Mouse (Mus musculus) gastrocnemius, postnatal 36 days (tissue): ENCODE measurements around the gene Lhx5. TPM values are rescaled to one million over a fixed set of nuclear protein-coding genes. Genes with fewer than 3 reads are reported as not detected.

ENCODE experiments used
- DNase-seq, 2 experiments: peaks; one replicate each; pipeline ENCODE4 v3.0.0; 2022
- intact Hi-C: fragments of 180-260 bp; cut with DNase I; formaldehyde crosslinking; loops from one replicate; pipeline ENCODE4 v1.15.1; 2025
- total RNA-seq, 2 experiments: library from RNA; stranded (reverse); gene quantifications; 2 replicates each; pipeline ENCODE4 v1.2.3; 2021

Gene Lhx5
- total RNA-seq, 2 experiments from 2014 or later, result not detected

- intact Hi-C loops, result no loop called here
- DNase-seq, result no peak
These were observed 27.6 kb downstream of the Lhx5 start for GRCm38 (mm10) chr5:120459133-120459532.

- intact Hi-C loops, result no loop called here
- no peak for DNase-seq
These were observed 30.4 kb downstream of the Lhx5 start for GRCm38 (mm10) chr5:120461902-120462301.

GRCm38 (mm10) chr5:120464321-120464720, 32.8 kb downstream of the Lhx5 start:
- no peak for DNase-seq
- intact Hi-C loops, result no loop called here

GRCm38 (mm10) chr5:120465062-120465461, 33.6 kb downstream of the Lhx5 start:
- DNase-seq, result no peak

GRCm38 (mm10) chr5:120465860-120466259, 34.4 kb downstream of the Lhx5 start:
- no peak for DNase-seq
- intact Hi-C loops, result no loop called here

More at GRCm38 (mm10) chr5:120465062-120465461, 33.6 kb downstream of the Lhx5 start:
- intact Hi-C loops, result no loop called here

GRCm38 (mm10) chr5:120467026-120467425, 35.5 kb downstream of the Lhx5 start:
- no peak for DNase-seq

GRCm38 (mm10) chr5:120468336-120468735, 36.8 kb downstream of the Lhx5 start:
- no peak for DNase-seq
- intact Hi-C loops, result no loop called here

More at GRCm38 (mm10) chr5:120467026-120467425, 35.5 kb downstream of the Lhx5 start:
- intact Hi-C loops, result no loop called here

GRCm38 (mm10) chr5:120468830-120469229, 37.3 kb downstream of the Lhx5 start:
- DNase-seq, result no peak
- intact Hi-C loops, result no loop called here

GRCm38 (mm10) chr5:120471538-120471937, 40.0 kb downstream of the Lhx5 start:
- intact Hi-C loops, result no loop called here
- DNase-seq, result no peak

GRCm38 (mm10) chr5:120472770-120473169, 41.3 kb downstream of the Lhx5 start, which contains the start of gene Sdsl:
Sdsl (minus strand) TSS chr5:120472810.
- DNase-seq, result no peak
- intact Hi-C loops, result no loop called here

GRCm38 (mm10) chr5:120473361-120473760, 41.9 kb downstream of the Lhx5 start:
- intact Hi-C loops, result no loop called here
- DNase-seq, result no peak

- intact Hi-C loops, result no loop called here
- no peak for DNase-seq
These were observed 44.4 kb downstream of the Lhx5 start for GRCm38 (mm10) chr5:120475861-120476260.

GRCm38 (mm10) chr5:120476296-120476695, 44.8 kb downstream of the Lhx5 start, which contains the start of gene Sds:
Sds (plus strand) TSS chr5:120476526.
- no peak for DNase-seq
- intact Hi-C loops, result no loop called here

- intact Hi-C loops, result no loop called here
- no peak for DNase-seq
These were observed 46.5 kb downstream of the Lhx5 start for GRCm38 (mm10) chr5:120477993-120478392.

GRCm38 (mm10) chr5:120479538-120479937, 48.0 kb downstream of the Lhx5 start:
- intact Hi-C loops, result no loop called here
- no peak for DNase-seq

GRCm38 (mm10) chr5:120481205-120481604, 49.7 kb downstream of the Lhx5 start:
- intact Hi-C loops, result no loop called here
- no peak for DNase-seq

- intact Hi-C loops, result no loop called here
- DNase-seq, result no peak
These were observed 51.9 kb downstream of the Lhx5 start for GRCm38 (mm10) chr5:120483399-120483798.

GRCm38 (mm10) chr5:120487844-120488243, 56.3 kb downstream of the Lhx5 start:
- DNase-seq, result no peak
- intact Hi-C loops, result no loop called here

- DNase-seq, result no peak
These were observed 59.2 kb downstream of the Lhx5 start for GRCm38 (mm10) chr5:120490679-120491192.

More at GRCm38 (mm10) chr5:120490679-120491192, 59.2 kb downstream of the Lhx5 start:
- intact Hi-C loops, result no loop called here
